Mouse (Mus musculus) megakaryocyte-erythroid progenitor cell, adult 5-6 weeks (primary cell): ENCODE measurements around the gene Golga7b. TPM values are rescaled to one million over a fixed set of nuclear protein-coding genes. Genes with fewer than 3 reads are reported as not detected.

Source experiments
- ATAC-seq: replicated peaks from 2 replicates; pipeline ENCODE4 v1.8.0; 2016; ENCODE audit warnings: mild to moderate bottlenecking, inconsistent platforms; ENCODE audit not compliant: severe bottlenecking, poor library complexity, low FRiP score, low TSS enrichment
- total RNA-seq, 2 experiments: library from RNA; stranded (forward) in 1 of 2; stranded (reverse) in 1 of 2; fragments of 200-1000, 215-1000 nt in 1 of 2; fragments of >200 nt in 1 of 2; fragmentation: Nextera tagmentation in 1 of 2; gene quantifications; 2 replicates each; pipeline ENCODE4 v1.2.3; 2014 to 2017

Gene Golga7b
- not detected in 2 replicates for total RNA-seq (2014; fragmentation: Nextera tagmentation)
- not detected in 2 replicates for total RNA-seq (2017)

DNA sequence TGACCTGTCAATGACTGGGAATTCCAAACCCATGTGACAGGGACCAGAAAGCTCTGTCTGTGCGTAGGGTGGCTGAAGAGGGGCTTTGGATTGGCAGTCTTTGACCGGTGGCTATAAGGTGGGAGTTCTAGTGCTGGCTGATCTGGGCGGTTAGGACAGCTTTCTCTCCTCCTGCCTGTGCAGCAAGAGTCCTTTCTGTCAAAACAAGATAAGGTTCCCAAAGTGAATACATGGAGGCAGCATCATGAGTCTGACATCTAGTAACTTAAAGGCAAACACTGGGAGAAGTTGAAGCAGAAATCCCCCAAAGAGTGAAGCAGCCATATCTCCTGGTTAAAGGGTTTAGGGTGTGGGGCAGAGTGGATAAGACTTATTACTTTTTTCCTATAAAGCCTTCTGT, at the start of gene Golga7b:
TSS of gene Golga7b (plus strand) at position 56 of the 400 bp plus-strand sequence.
- no peak for ATAC-seq

DNA sequence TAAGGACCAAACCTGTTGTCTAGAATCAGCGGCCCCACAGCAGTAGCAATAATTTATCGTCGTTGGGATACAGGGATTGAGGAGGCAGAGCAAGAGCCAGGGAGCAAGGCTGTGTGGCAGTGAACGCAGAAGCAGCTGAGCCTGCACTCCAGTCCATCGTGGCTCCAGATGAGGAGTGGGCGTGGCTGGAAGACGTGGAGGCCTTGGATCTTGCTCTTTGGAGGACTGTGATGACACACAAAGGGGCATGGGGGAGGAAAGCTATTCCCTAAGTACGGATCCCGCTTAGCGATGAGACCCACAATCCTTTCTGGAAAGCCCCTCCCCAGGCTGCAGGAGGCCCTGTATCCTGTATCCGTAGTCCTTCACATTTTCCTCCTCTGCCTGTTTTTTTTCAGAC, 49.3 kb upstream of the Golga7b start:
- no peak for ATAC-seq

DNA sequence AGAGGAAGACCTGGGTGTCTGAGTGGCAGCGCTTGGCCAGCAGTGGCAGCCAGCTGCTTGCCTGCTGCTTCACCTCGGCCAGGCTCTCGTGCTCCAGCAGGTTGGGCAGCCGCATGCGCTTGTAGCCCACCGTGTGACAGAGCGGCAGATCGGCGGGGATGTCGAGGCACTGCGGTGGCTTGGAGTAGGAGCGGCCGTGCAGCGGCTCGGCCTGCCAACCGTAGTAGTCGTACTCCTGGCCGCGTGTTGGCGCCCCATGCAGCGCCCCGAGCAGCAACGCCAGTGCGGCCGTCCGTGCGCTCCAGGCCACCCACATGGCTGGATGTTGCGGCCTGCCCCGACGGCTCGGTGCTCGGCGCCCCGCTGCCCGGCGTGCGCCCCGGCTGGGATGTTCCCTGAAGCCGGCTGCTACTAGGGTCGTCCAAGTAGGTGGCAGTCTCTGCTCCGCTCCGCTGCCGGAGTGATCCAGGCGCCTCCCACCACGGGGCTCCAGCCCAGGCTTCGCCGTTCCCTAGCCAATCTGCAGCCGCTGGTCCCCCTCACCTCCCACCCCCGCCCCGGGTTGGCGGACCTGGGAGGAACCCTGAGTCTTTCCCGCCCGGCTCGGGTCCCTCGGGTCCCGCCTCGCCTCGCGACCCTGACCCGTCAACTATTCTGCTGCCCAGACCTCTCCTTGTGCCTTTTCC, 45.5 kb upstream of the Golga7b start, which contains the start of gene Sfrp5:
TSS of gene Sfrp5 (minus strand) at position 557 of the 686 bp plus-strand sequence.
- no peak for ATAC-seq

DNA sequence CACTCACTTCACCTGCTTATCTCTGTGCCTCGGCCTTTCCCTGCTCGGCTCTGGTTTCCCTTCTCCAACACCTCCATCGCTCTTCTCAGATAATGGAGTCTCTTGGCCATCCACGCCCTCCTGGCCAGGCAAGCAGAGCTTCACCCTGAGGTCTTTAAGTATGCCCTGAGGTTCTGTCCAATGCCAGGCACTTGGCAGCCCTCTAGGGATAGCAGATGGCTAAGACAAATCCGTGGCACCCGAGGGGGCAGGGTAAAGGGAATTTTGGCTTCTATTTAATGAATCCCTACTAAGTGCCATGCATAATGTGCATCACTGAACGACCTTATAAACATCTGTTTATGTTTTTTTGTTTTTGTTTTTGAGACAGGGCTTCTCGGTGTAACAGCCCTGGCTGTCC, 44.9 kb upstream of the Golga7b start:
- no peak for ATAC-seq

DNA sequence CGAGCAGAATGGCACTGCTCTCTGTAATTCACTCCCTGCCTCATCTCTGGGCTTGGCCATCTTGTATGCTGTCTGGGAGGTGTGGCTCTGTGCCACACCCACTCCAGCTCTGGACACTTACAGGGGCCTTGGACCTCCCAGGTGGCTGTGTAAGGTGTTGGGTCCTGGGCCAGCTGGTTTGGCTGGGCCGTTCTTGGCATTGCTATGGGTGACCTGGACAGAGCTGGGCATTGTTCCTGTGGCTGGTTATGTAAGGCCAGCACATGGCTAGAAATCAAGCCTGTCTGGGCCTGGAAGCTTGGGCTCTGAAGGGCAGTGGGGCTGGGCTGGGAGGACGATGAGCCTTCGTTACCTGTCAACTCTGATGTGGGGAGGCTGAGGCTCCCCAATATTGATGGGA, 43.1 kb upstream of the Golga7b start:
- ATAC-seq = no peak

DNA sequence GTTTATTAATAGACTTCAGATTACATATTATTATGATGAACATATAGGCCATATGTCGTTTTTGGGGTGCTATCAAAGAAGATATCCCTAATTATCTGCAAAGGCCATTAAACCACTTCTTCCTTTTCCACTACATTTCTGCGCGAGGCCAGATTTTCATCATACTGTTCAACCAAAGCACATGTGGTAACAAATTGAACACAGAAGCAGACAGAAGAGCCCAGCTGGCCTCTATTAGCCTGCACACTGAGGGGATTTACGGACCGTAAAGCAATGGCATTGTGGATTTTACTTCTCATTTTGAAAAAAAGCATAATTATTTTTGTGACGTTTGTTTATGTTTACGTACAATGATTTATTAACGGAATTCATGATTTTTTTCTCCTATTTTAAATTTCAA, 42.2 kb upstream of the Golga7b start:
- ATAC-seq = no peak

DNA sequence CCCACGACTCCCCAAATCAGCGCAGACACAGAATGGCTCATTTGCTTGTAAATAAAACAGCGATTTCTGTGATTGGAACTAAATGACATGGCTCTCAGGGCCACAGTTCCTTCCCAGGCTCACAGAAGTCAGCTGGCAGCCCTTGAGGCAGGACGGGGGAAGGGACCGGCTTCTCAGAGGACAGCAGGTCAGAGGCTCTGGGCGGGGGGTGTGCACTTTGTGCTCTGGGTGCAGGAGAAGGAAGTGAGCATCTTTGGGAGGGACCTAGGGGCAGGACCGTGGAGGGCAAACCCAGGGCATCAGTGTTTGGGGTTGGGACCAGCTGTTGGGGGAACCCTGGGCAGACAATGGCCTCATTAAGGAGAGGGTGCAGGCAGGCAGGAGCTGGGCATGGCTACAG, 37.9 kb upstream of the Golga7b start:
- ATAC-seq = no peak

DNA sequence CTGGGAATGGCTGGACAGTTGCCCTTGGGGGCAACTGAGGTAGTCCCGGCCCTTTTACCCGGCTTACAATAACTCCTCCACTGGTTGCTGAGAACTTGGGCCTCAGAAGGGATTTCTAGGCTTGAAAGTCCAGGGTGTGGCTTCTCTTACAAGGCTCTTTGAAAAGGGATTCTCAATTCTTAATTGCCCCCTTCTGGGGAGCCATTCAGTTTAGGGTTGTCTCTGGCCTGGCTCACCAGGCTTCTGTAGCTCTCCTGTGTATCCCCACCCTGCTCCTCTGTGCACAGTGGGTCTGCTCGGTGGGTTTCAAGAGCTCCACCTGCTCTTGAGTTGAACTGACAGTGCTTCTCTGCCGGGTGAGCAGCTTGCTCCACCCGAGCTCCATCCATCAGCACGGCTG, 37.4 kb upstream of the Golga7b start:
- no peak for ATAC-seq

DNA sequence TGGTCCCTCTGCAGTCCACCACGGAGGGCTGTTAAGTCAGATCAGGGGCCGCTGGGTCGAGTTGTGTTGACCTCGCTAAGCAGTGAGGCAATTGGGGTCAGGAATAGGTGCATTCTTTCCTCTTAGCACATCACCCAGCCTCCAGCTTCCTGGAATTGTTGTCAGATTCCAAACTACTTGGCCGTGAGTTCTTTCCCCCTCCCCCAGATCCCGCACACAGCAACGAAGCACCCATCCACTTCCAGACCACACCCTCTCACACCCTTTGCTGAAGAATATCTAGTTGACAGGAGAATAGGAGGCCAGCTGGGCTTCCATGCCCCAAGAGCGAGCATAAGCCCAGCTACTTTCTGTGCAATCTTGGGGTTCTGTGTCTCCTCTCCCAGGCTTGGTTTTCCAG, 35.4 kb upstream of the Golga7b start:
- no peak for ATAC-seq

DNA sequence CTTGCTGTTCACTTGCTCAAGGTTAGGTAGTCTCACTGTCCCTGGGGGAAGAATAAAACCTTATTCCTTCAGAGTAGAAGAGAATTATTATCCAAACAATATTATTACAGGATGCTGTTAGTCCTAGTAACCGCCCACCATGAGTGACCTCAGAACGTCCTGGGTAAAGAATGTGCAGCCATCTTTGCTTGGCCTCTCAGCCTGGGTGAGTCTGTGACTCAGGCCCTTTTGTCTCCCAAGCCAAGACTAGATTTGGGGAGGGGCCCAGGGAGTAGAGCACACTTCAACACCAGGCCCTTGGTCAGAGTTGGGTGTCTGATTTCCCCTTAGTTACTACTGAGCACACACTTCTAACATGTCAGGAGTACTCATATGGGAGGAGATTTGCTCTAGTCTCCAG, 32.8 kb upstream of the Golga7b start:
- ATAC-seq = no peak

DNA sequence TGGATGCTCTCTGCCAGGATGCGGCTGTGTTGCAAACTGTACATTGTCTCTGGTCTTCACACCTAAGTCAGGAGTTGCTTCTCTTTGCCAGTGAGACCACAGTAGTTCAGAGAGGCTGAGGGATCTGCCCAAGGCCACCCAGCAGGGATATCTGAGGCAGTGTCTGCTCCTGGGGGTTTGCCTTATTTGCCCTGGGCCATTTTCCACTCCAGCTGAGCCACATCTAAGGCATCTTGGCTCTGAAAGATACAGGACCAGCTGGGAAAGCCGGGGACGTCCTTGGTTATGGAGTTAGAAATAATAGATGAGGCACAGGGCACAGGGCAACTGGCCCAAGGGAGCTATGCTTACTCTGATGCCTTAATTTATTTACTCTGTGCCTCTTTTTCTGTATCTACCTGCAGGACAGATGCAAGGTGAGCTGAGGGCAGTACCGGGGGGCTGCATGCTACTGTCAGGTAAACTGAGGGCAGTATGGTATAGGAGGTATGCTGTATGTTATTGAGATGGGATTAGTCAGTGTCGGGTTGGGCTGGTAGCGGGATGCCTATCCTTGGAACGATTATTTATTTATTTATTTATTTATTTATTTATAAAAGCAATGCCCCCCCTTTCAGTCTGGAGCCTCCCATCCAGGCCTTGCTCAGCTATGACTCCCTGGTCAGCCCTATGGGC, 30.5 kb upstream of the Golga7b start:
- no peak for ATAC-seq

DNA sequence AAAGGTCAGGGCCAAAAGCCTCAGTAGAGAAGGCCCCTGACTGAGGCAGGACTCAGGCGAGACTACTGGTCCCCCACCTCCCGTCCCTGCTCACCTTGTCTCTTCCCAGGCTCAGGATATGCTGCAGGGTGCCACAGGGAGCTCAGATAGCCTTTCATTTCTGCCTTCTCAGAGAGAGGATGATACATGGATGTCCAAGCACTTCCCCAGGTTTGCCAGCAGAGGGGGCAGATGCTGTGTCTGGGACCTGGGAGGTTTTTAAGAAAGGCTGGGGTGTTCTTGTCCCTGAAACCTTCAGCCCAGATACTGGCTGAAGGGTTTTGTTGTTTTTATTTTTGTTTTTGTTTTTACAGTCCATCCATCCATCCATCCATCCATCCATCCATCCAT, 30.0 kb upstream of the Golga7b start:
- ATAC-seq = peak; percentile 66; the same call in 1 of the 2 replicates

DNA sequence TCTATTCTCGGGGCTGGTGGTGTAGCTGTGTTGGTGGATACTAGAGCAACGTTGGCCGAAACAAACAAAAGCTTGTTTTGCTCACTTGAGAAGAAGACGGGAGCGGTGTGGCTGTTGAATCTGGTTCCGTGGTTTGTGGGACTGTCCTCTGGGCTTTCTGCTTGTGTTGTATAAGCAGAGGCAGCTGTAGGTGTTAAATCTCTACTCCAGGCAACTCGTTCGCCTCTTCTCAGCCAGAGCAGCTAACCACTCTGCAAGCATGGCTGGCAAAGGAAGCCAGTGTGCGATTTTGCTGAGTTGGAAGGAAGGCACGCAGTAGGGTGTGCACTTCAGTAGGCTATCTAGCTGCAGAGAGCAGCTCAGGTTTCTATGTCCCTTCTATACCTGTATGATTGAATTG, 20.9 kb upstream of the Golga7b start:
- ATAC-seq = no peak

DNA sequence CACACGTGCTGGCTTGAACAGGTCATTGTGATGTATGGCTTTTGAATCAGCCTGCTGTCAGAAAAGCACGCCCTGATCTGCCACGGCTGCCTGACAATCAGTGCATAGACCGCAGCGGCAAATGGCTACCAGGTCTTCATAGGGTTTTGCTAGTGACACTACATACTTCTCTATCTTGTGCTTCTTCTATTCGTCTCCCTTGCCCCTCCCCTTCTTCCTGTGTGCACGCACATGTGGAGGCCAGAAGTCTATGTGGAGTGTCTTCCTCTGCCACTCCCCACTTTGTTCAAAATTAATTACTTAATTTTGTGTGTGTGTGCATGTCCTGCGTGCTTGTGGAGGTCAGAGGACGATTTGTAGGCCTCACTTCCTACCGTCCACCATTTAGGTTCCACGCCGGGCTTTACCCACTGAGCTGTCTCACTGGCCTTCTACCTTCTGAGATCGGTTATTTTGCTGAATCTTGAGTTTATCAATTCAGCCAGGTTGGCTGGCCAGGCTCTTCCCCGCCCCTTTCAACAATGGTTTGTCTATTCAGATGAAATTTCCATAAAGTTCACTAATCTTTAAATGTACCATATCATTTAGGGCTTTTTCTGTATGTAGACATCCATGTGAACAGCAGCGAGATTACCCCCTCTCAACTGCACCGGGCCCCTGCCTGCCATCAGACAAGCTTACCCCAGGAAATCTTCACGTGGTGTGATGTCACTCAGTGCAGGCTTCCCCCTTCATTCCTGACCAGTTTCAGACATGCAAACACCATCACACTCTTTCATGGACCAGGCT, 17.7 kb upstream of the Golga7b start:
- no peak for ATAC-seq

DNA sequence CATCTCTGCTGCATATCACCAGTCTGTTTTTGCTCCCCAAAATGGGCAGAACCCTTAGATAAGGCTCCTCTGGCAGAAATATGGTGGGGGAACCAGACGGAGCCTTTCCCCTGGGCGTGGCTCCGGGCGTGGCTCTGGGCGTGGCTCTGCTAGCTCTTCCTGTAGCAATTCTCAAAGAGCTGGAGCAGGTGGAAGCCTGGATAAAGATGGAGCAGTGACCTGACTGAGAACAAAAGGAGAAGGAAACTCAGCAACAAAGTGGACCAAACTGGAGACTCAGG, 17.1 kb upstream of the Golga7b start:
- peak; percentile 69 for ATAC-seq

DNA sequence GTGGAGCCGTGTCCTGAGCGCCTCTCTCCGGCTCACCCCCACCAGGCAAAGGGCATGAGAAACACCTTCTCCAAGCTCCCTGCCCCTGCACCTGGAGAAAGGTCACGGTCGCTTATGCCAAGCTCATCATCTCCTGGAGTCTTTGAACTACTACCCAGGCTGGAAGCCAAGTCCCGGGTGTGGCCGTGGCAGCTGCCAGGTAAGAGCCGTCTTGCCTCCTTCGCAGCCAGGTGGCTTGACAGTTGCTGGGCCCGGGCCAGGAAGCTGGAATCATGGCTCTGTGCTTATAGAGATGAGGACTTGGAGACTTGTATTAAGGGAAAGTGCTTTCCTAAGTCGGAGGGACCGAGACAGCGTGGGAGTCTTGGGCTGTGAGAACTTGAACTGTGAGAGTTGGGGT, 16.4 kb upstream of the Golga7b start:
- 0 out of 2 replicates have a peak, but pooled peaks have one; percentile 35 for ATAC-seq

DNA sequence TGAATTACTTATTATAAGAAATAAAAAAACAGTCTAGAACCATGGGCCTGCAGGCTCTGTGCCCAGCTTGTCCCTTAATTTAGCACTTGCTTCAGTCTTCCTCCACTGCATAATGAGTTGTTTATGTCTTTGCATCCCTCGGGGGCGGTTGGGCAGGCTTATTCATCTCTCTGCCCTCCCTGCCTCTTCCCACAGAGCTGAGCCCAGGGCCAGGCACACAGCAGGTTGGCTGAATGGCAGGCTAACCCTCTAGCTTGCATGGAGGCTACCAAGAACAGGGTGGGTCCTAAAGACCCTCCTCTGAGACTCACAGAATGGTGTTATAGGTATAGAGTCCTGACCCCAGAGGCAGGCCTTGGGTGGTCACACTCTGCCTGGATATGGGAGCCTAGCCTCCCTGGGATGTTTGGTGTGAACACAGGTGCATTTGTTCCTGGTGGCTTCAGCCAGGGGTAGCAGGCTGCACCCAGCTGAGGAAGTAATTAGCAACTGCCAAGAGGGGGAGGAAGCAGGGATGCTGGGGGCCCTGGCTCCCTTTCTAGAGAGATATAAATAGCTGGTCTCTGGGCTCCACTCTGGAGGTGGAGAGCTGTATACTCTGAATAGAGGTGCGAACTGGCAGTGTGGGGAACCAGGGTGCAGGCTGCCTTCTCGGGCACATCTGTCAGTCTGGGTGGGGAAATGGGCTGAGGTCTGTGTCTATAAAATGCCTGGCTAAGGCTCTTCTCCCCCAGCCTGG, 9.6 kb upstream of the Golga7b start:
- ATAC-seq = no peak

DNA sequence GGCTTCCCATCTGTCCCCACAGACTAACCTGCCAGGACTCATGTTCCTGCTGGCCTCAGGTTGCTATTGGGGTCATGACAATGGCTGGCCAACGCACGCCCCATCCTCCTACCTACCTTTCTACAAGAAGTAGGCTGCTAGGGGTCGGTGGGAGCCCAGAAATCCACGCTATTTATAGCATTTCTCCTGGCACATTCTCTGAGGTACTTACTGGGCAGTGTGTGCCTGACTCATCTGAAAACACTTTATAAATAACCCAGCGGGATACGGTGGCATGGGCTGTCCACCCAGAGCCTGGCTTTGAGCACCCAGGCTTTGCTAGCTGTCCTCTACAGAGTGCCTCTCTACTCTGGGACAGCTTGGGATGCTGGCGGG, 9.0 kb upstream of the Golga7b start:
- no peak for ATAC-seq

DNA sequence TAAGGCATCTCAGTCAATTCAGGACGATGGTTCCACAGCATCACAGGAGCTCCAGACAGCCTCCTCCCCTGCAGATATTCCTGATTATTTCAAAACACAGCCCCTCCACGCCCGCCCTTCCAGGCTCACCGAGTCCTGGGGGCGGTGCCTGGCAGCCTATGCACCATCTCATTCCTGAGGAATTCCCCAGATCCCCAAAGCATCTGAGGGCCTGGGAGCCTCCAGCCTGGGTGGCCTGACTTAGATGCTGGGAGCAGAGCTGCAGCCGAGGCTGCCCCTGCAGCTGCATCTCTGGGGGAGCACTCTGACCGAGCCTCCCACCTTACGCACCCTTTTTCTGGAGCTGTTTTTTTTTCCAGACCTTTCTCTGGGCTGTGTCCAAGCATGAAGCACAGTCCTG, 6.5 kb upstream of the Golga7b start:
- ATAC-seq = no peak

DNA sequence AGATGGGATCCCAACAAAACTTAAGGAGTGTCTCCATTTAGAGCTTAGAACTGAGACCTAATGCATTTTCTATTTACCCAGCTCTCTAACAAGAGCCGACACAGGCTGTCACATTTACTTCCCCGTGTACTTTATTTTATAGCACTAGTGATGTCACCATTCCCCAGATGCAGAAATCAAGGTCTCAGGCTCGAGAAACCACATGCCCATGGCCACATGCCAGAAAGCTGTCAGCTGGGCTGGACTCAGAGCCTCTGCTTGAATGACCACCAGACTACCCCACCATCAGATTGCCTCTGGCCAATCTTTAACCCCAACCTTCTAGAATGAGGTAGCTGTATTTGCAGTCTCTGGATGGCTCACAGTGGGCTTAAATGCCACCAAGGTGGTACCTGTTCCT, 4.0 kb upstream of the Golga7b start:
- ATAC-seq = no peak
